Mouse (Mus musculus) G1E (cell line): Measurements from ENCODE around the gene Sh3bp4.

Source experiments
- CTCF ChIP-seq: IDR thresholded peaks from 2 replicates; pipeline ENCODE4 v1.5.1; 2012; ENCODE audit warnings: low read depth, low read length, inconsistent platforms, mixed read lengths
- GATA1 ChIP-seq: IDR thresholded peaks from 2 replicates; pipeline ENCODE4 v1.6.1; 2012; ENCODE audit warnings: borderline replicate concordance, low read length, inconsistent platforms, mixed read lengths
- POLR2AphosphoS5 ChIP-seq: IDR thresholded peaks from 2 replicates; pipeline ENCODE4 v1.6.1; 2012; ENCODE audit warnings: low read depth, low read length, inconsistent platforms; ENCODE audit not compliant: insufficient replicate concordance
- TAL1 ChIP-seq: conservative IDR thresholded peaks from 2 replicates; pipeline ENCODE4 v1.6.1; 2012; ENCODE audit warnings: low read depth, low read length, inconsistent platforms, mixed read lengths

DNA sequence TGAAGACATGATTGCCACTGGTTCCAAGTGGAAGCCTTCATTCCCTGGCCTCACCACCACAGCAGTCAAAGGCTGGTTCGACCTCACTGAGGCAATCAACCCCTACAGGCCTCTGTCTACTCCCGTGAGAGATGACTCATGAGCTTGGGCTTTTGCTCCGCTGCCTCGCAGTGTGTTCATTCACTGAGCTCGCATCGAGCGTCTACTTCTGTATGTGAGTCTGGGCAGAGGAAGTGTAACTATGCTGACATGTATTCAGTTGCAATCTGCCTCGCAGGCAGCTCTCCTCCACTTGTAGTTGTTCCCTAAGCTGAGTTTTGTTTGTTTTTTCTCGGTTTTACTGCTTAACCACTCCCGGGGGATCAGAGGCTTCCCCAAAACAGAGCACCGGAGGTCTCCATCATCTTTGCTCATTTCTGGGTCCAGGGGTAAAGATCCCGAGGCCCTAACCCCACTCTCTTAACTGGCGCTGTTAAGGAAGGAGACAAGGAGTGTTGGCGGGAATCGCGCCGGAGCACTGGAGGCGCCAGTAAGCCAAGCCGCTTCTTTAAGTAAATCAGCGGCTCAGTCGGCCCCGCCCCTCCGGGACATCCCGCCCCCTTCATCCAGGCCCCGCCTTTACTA lies 624 bp upstream of the Sh3bp4 start:
- TF ChIP-seq GATA1 (no peak), CTCF (no peak), TAL1 (no peak), POLR2AphosphoS5 (no peak)
